Mouse (Mus musculus): ENCODE results near the gene Tmem56.

Tmem56 gene

DNA sequence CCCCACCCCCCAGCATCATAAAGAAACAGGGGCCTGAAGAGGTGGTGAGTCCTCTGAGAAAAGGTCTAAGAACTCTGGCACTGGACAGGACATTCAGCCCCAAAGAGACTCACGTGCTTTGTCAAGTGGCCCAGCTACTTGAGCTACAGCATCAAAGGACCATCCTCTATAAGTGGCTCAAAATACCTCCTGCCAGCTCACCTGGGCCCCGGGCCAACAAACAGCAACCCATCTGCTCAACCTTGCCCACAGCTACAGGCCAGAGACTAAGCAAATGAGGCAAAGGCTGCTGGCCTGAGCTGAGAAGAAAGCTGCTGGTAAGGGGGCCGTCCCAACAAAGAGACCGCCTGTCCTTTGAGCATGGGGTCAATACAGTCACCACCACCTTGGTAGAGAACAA, 5.3 kb downstream of the Tmem56 start:
- DNase-seq (ENCODE audit: low spot score in 2 of 2), result no peak

GRCm38 (mm10) chr3:121277009-121277408, 5.9 kb downstream of the Tmem56 start:
- DNase-seq (ENCODE audit: low spot score in 2 of 2), result no peak

- no peak for DNase-seq (ENCODE audit: low spot score in 2 of 2)
These were observed 8.9 kb downstream of the Tmem56 start for GRCm38 (mm10) chr3:121274010-121274409.

- DNase-seq (ENCODE audit: low spot score in 2 of 2), result no peak
These were observed 10.3 kb downstream of the Tmem56 start for GRCm38 (mm10) chr3:121272577-121272976.

GRCm38 (mm10) chr3:121267283-121267682, 15.6 kb downstream of the Tmem56 start:
- no peak for DNase-seq (ENCODE audit: low spot score in 2 of 2)

DNA sequence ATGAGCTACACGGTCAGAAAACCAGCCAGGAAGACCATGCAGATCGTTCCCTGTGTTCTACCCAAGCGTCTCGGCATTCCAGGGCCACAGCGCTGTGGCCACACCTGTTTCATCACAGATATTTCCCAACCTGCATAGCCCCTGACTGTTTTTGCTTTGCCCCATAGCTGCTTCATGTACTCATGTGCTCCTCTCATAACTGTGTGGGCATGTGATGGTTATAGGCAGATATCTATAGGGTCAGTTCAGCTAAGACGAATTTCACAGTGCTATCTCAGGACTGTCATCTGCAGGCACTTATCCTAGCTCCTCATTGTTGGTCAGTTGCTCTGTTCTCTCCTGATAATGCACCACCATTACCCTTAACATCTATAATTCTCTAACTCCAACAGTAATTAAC, 18.7 kb downstream of the Tmem56 start:
- no peak for DNase-seq (ENCODE audit: low spot score in 2 of 2)

DNA sequence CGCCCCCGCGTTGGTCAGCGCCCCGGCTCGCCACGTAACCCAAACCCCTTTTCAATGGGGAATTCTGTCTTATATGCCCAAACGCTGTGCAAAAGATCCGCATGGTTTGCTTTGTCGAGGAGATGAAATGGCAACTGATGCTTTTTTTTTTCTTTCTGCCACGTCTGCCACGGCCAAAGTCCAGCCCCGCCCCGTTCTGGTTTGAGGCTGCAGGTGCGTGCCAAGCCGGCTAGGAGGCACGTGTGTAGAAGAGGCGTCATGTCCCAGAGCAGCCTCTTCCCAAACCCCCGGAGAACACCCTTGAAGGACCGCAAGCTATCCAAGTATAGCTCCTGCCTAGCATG, 19.7 kb downstream of the Tmem56 start:
- peak; percentile 64 to 81 for DNase-seq (ENCODE audit: low spot score in 2 of 2)

- DNase-seq (ENCODE audit: low spot score in 2 of 2), result peak; percentile 61 to 74
These were observed 20.2 kb downstream of the Tmem56 start for GRCm38 (mm10) chr3:121262521-121263204.

DNA sequence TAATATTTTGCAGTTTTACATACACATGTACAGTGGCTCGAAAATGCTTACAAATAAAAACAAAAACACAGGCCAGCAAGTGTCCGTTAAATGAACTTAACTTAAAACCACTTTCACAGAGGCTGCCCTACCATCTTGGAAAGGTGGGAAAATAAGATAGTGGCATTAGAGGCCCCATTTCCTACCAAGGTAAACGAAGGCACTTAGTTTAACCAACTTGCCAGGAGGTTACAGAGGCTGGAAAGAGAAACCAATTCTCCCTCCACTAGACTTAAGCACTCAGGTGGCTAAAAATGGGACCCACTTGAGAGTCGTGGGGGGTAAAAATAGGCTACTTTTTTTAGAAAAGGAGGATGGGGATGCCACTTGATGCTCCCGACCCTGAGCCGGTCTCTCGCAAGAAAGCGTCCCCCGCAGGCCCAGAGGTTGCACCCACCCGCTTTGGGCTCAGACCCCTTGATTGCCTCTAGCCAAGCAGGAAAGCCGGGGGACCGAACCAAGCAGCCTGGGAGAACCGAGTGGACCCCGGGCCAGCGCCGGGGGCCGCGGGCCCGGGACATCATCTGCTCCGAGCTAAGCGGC, 20.9 kb downstream of the Tmem56 start:
- no peak for DNase-seq (ENCODE audit: low spot score in 2 of 2)

DNA sequence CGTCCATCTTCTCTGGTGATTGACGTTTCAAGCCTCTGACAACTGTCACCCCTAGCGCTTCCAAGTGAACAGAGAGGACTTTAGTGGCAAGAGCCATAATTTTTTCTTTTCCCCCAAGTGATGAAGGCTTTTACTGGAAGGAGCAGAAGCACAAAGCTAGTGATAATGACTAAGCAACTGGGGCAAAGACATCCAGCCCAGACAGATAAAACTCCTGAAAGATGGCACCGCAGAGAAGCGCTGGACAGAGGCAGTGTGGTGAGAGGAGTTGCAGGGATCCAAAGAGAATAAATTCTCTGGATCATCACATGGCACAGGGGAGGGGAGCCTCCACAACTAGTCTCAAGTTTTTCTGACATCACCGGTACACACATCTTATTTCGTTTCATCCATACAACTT, 21.6 kb downstream of the Tmem56 start:
- DNase-seq (ENCODE audit: low spot score in 2 of 2), result no peak

DNA sequence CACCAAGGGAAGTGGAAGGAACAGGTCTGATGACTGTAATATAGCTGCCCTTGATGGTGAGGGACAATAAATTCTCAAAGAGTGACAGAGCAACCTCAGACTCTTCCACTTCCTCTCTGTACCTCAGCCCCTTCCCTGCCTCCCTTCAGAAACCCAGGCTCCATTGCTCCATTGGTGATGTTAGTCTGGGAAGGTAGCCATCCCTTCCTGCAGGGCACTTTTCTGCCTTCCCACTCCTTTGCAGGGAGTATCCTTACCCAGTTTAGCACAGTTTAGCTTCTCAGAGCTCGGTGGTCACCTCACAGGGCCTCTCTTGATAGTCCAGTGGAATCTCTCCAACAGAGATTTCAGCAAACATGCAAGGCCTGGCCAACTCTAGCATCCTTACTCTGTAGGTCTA, 22.1 kb downstream of the Tmem56 start:
- DNase-seq (ENCODE audit: low spot score in 2 of 2), result no peak

DNA sequence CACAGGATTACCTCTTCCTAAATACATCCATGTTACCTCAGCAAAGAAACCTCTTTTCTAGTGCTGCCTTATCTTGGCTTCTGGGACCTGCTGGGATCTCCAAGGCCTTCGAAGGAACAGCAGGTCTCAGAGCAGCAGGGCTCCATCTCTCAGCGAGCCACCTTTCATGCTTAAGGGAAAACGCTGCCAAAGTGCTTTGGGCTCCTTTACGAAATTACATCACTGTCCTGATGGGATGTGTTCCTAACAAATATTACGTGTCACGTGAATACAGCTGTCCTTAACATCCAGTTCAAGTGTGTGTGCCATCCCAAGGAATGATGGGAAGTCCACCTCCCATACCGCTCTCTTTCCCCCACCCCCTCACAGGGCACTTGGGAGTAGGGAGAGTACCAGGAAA, 22.9 kb downstream of the Tmem56 start:
- DNase-seq (ENCODE audit: low spot score in 2 of 2), result no peak

DNA sequence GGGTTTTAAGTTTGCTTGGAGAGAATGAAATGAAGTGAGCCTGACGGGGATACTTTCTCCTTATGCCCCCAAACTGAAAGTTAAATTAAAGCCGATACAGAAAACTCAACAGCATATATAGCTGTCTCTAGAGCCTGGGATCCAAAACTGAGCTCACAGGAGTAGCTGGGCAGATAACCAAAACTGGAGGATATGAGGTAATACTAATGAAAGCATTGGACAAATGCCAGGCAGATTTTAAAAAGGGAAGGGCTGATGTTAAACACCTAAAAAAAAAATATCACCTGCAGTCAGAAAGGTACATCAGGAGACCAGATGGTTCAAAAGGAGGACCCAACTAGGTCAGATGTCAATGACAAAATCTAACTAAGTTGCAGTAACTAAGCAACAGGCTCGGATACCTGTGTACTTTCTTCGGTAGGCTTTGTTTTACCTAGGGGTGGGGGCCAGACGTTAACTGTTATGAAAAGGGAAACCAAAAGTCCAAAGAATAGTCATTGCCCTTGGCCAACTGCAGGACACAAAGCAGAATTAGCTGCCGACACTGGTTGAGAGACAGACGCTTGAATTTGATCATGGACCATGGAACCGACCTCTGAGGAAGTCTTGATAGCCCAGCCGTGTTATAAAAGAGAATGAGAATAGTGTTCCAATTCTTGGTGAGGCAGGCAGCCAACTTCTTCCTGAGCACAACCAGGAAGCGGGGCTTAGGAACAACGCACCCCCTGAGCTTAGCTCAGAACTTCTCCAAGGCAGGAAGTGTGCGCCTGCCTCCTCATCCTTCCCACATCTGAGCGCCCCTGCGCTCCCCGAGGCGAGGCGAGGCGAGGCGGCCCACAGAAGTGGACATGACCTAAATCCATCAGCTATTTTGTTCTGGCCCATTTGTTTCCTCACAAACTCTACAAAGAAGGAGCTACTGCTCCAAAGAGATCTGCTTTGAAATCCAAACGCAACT, 24.1 kb downstream of the Tmem56 start:
- no peak for DNase-seq (ENCODE audit: low spot score in 2 of 2)

GRCm38 (mm10) chr3:121257418-121257817, 25.5 kb downstream of the Tmem56 start:
- DNase-seq (ENCODE audit: low spot score in 2 of 2), result no peak

DNA sequence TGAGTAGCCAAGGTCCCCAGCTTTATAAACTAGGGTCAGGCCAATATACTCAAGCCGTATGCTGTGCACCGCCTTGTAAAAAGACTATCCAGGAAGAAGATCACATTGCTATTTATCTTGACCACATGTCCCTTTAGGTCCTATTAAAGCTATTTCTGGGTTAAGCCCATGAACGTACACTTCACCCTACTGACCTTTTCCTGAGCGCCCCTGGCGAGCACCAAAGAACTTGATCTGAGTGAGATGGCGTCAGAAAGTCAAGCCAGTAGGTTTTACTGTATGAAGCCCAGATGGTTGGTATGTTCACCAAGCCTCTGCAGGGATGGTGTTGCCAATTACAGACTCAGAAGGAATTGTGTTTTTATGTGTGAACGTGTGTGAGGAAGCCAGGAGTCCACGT, 26.8 kb downstream of the Tmem56 start:
- no peak for DNase-seq (ENCODE audit: low spot score in 2 of 2)

DNA sequence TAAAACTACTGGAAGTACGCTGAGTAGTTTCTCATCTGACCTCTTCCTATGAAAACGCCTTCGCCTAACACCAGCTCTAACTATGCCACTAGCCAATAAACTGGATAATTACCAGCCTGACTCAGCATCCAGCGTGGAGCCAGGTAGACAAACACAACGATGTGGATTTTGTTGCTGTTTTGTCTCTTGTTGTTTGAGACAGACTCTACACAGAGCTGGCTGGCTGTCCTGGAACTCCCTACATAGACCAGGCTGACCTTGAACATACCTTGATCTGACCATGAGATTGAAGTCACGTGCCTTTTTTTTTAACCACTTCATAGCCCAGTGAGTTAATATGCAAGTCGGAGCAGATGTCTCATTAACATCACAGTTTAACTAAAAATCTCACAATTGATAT, 27.4 kb downstream of the Tmem56 start:
- DNase-seq (ENCODE audit: low spot score in 2 of 2), result no peak

GRCm38 (mm10) chr3:121250576-121251433, 32.1 kb downstream of the Tmem56 start:
- no peak for DNase-seq (ENCODE audit: low spot score in 2 of 2)

DNA sequence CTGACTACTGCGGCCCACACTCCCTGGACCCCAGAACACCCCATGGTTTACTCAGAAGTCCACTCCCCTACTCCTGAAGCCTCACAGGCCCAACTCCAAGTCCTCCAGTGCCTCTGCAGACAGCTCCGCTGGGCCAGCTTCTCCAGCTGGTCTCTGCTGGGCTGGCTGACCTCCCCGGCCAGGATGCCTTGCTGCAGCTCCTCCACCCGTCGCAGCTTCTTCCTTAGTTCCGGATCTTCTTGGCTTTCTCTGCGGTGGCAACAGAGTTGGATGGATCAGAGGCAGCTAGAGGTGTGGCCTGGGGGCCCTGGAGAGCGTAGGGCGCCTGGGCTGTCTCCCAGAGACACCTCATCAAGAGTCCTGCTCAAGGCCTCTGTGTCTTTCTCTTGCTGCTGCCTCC, 32.9 kb downstream of the Tmem56 start:
- no peak for DNase-seq (ENCODE audit: low spot score in 2 of 2)

DNA sequence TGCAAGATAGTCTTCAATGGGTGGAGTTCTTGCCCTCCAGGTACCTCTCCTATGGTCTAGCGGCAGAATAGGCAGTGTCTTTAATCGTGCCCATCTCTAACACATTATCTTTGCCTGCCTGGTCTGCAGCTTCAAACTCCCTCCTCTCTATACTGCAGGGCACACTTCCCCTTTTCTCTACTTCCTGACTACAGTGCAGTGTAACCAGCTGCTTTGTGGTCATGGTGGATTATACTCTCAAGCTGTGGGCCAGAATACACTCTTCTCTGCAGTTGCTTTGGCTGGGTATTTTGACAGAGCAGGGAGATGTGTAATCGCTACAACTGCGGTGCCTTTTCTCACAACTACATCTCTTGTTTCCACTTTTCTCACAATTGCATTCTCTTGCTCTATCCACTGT, 40.0 kb downstream of the Tmem56 start:
- no peak for DNase-seq (ENCODE audit: low spot score in 2 of 2)

DNA sequence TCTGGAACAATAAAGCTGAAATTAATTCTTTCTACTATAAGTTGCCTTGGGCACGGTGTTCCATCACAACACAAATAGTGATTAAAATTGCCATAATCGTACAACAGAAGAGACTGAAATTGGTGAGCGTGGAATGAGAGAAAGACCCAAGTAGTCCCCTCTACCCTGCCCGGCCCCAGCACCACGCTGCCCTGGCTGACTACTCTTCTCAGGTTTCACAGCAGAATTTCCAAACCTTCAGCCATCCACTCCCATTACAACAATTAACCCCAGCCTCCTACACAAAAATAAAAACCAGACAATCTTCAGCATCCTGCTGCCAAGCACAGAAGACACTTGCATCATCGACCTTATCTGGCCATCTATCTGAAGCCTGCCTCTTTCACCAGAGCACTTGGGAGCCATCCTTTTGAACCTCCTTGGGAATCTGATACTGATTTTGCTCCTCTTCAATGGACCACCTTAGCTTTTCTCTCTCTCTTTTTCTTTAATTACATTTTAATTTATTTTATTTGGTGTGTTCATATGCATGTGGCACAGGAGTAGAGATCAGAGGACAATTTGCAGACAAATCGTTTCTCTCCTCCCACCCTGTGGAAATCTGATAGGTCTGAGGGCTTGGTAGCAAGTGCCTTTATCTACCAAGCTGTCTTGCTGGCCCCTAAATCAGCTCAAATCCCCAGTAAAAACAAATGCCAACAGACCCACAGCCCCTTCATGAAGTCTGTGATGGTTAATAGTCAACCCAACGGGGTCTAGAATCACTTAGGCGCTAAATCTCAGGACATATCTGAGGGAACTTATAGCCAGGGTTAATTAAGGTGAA, 40.6 kb downstream of the Tmem56 start:
- no peak for DNase-seq (ENCODE audit: low spot score in 2 of 2)

All from spleen, postnatal 10 days (tissue).